Mouse (Mus musculus) megakaryocyte, adult 5-6 weeks (primary cell): ENCODE data around the gene Pygm. TPM values are rescaled to one million over a fixed set of nuclear protein-coding genes. Genes with fewer than 3 reads are reported as not detected.

Experiments used
- ATAC-seq: 2 replicates; pipeline ENCODE4 v1.8.0; 2016; ENCODE audit warnings: mild to moderate bottlenecking, inconsistent platforms; ENCODE audit not compliant: poor library complexity, severe bottlenecking
- total RNA-seq, 2 experiments: library from RNA; stranded (forward) in 1 of 2; stranded (reverse) in 1 of 2; fragments of 153-499, 151-499 nt in 1 of 2; fragments of 221-1000, 200-1000 nt in 1 of 2; gene quantifications; 2 replicates each; pipeline versions ENCODE4 v1.2.3 to v1.2.4; 2015 to 2017

Pygm gene
- total RNA-seq, 2 experiments from 2014 or later: 0.11 to 0.80 TPM

GRCm38 (mm10) chr19:6351431-6352106 lies 32.6 kb upstream of the Pygm start:
- ATAC-seq: no peak

- peak; percentile 55 for ATAC-seq
Measured at GRCm38 (mm10) chr19:6352107-6352505, 32.1 kb upstream of the Pygm start.

GRCm38 (mm10) chr19:6354030-6354429 lies 30.2 kb upstream of the Pygm start:
- no peak for ATAC-seq

- no peak for ATAC-seq
Measured at GRCm38 (mm10) chr19:6361291-6361690, 22.9 kb upstream of the Pygm start.

GRCm38 (mm10) chr19:6363091-6363410 lies 21.1 kb upstream of the Pygm start:
- ATAC-seq: no peak

GRCm38 (mm10) chr19:6363411-6364240 lies 20.6 kb upstream of the Pygm start, which contains the start of gene Sf1:
TSS of gene Sf1 (plus strand) at chr19:6363690.
- ATAC-seq: peak; percentile 85

- ATAC-seq: peak; percentile 14; the same call in 1 of the 2 replicates
Measured at GRCm38 (mm10) chr19:6364317-6364725, 19.9 kb upstream of the Pygm start.

- ATAC-seq: no peak
Measured at GRCm38 (mm10) chr19:6364842-6365241, 19.4 kb upstream of the Pygm start.

- no peak for ATAC-seq
Measured at GRCm38 (mm10) chr19:6370175-6370574, 14.0 kb upstream of the Pygm start.

- no peak for ATAC-seq
Measured at GRCm38 (mm10) chr19:6372433-6372832, 11.8 kb upstream of the Pygm start.

- peak; percentile 57 for ATAC-seq
Measured at GRCm38 (mm10) chr19:6373539-6374400, 10.4 kb upstream of the Pygm start.

- ATAC-seq: no peak
Measured at GRCm38 (mm10) chr19:6374571-6374970, 9.6 kb upstream of the Pygm start.

- no peak for ATAC-seq
Measured at GRCm38 (mm10) chr19:6375423-6376254, 8.6 kb upstream of the Pygm start.

GRCm38 (mm10) chr19:6376255-6376564 lies 8.0 kb upstream of the Pygm start:
- no peak for ATAC-seq

- no peak for ATAC-seq
Measured at GRCm38 (mm10) chr19:6376643-6377042, 7.6 kb upstream of the Pygm start.

GRCm38 (mm10) chr19:6377327-6378040 lies 6.7 kb upstream of the Pygm start:
- ATAC-seq: no peak

GRCm38 (mm10) chr19:6380411-6381166 lies 3.6 kb upstream of the Pygm start:
- ATAC-seq: no peak

GRCm38 (mm10) chr19:6381238-6381637 lies 3.0 kb upstream of the Pygm start:
- no peak for ATAC-seq

- ATAC-seq: no peak
Measured at GRCm38 (mm10) chr19:6382323-6382924, 1.8 kb upstream of the Pygm start.
